Mouse (Mus musculus) hindbrain, postnatal 0 days (tissue): Measurements from ENCODE around the gene Brca2. TPM values are rescaled to one million over a fixed set of nuclear protein-coding genes. Genes with fewer than 3 reads are reported as not detected.
A peak's percentile ranks its signal among the peaks of the same experiment; 100 is the strongest.
"Not testable (repeated sequence)": the region's sequence is repeated elsewhere in the genome, so short reads cannot be mapped to it uniquely, and the experiment has no call there.

ENCODE experiments used
- ATAC-seq: fragments of 200-750 bp; cut with Nextera tagmentation; 2 replicates; pipeline ENCODE4 v1.8.0; 2017; ENCODE audit warnings: mild to moderate bottlenecking, moderate TSS enrichment, moderate library complexity
- DNase-seq: peaks from one replicate; pipeline ENCODE4 v3.0.0-alpha.2; 2015; ENCODE audit warnings: low spot score
- H3K27ac ChIP-seq: fragments of 300-500 bp; sonication (generic); 2 replicates; pipeline ENCODE4 v1.5.1; 2014; ENCODE audit warnings: mild to moderate bottlenecking
- H3K27me3 ChIP-seq: fragments of 300-500 bp; sonication (generic); 2 replicates; pipeline ENCODE4 v1.6.1; 2014; ENCODE audit warnings: low read length, mixed read lengths; ENCODE audit not compliant: insufficient read depth
- H3K36me3 ChIP-seq: fragments of 300-500 bp; sonication (generic); 2 replicates; pipeline ENCODE4 v1.6.1; 2014; ENCODE audit warnings: low read length, mixed read lengths; ENCODE audit not compliant: insufficient read depth
- H3K4me1 ChIP-seq: fragments of 300-500 bp; sonication (generic); 2 replicates; pipeline ENCODE4 v1.6.1; 2014; ENCODE audit warnings: antibody characterized with exemption, low read length, mixed read lengths; ENCODE audit not compliant: insufficient read depth
- H3K4me2 ChIP-seq: fragments of 300-500 bp; sonication (generic); 2 replicates; pipeline ENCODE4 v1.6.1; 2014; ENCODE audit warnings: low read depth, mild to moderate bottlenecking, low read length, moderate library complexity, mixed read lengths
- H3K4me3 ChIP-seq: fragments of 300-500 bp; sonication (generic); 2 replicates; pipeline ENCODE4 v1.5.1; 2014; ENCODE audit warnings: low read length
- H3K9ac ChIP-seq: fragments of 300-500 bp; sonication (generic); replicated peaks from 2 replicates; pipeline ENCODE4 v1.6.1; 2014; ENCODE audit warnings: mild to moderate bottlenecking, low read length, moderate library complexity, mixed read lengths
- H3K9me3 ChIP-seq: fragments of 300-500 bp; sonication (generic); 2 replicates; pipeline ENCODE4 v1.6.1; 2016; ENCODE audit warnings: low read length, mixed read lengths
- CTCF ChIP-seq: IDR thresholded peaks from 2 replicates; pipeline ENCODE4 v1.5.1; 2016; ENCODE audit warnings: antibody characterized with exemption, control low read depth, low read depth
- WGBS: fragments of 180-500 bp; shearing (Covaris S2); extraction: QIAGEN DNeasy Blood & Tissue Kit; methylation state at CpG from one replicate; pipeline ENCODE4 v1.1.7; 2014; 5-methylcytosine and 5-hydroxymethylcytosine counted together
- polyA plus RNA-seq: library from polyadenylated mRNA; unstranded; fragments of >200 nt; fragmentation: Nextera tagmentation; extraction: Ambion mirVana; gene quantifications from 2 replicates; pipeline ENCODE4 v1.2.1, GENCODE M21; 2015
- total RNA-seq: library from RNA; depleted of rRNA; stranded (reverse); fragments of >200 nt; gene quantifications from 2 replicates; pipeline ENCODE4 v1.2.3, GENCODE M21; 2014; rRNA removed

Gene Brca2
- total RNA-seq: 4.8 and 29.4 TPM in 2 replicates
- 14.5 and 18.9 TPM in 2 replicates for polyA plus RNA-seq

- H3K27me3 ChIP-seq: no peaks in the 10 kb centered on the region
- no peaks in the 10 kb centered on the region for H3K36me3 ChIP-seq
- peaks cover 9% of the 10 kb centered on the region; the same call in 1 of the 2 replicates for H3K4me1 ChIP-seq
- 5% methylated on average over 63 of the region's 63 CpGs for WGBS
- H3K9me3 ChIP-seq: no peaks in the 10 kb centered on the region
- H3K4me2 ChIP-seq: peak within 1 kb of the TSS; percentile 69
- H3K9ac ChIP-seq: peak within 1 kb of the TSS; percentile 78
- DNase-seq (peak; percentile 96), ATAC-seq (peak; percentile 96)
- H3K27ac ChIP-seq: peak within 1 kb of the TSS; percentile 76
- peak within 1 kb of the TSS; percentile 74 for H3K4me3 ChIP-seq
- no peak for TF ChIP-seq CTCF
Measured at GRCm38 (mm10) chr5:150521937-150522866, at the start of gene Brca2. TSS of gene Brca2 (plus strand) at chr5:150522630.

GRCm38 (mm10) chr5:150477364-150477763 is 45.1 kb upstream of the Brca2 start:
- ATAC-seq (no peak), DNase-seq (no peak)
- no peak for TF ChIP-seq CTCF
- Histone ChIP-seq H3K9ac (no peak overlapping the region), H3K27ac (no peak overlapping the region), H3K27me3 (no peaks in the 10 kb centered on the region), H3K4me2 (no peak overlapping the region), H3K4me1 (no peaks in the 10 kb centered on the region), H3K9me3 (no peaks in the 10 kb centered on the region), H3K36me3 (peaks cover 35% of the 10 kb centered on the region), H3K4me3 (no peak overlapping the region)
- WGBS: 71% methylated on average over 4 of the region's 4 CpGs

- H3K9me3 ChIP-seq: no peaks in the 10 kb centered on the region
- DNase-seq (no peak), ATAC-seq (no peak)
- 73% methylated on average over 4 of the region's 4 CpGs for WGBS
- H3K4me1 ChIP-seq: no peaks in the 10 kb centered on the region
- no peaks in the 10 kb centered on the region for H3K27me3 ChIP-seq
- H3K9ac ChIP-seq: no peak overlapping the region
- H3K36me3 ChIP-seq: peaks cover 35% of the 10 kb centered on the region
- no peak overlapping the region for H3K27ac ChIP-seq
- no peak overlapping the region for H3K4me2 ChIP-seq
- H3K4me3 ChIP-seq: no peak overlapping the region
- TF ChIP-seq CTCF: no peak
Measured at GRCm38 (mm10) chr5:150478612-150479011, 43.8 kb upstream of the Brca2 start.

- peak; percentile 71 for TF ChIP-seq CTCF
- H3K4me3 ChIP-seq: no peak overlapping the region
- no peak overlapping the region for H3K4me2 ChIP-seq
- no peak for ATAC-seq
- WGBS: 74% methylated on average over 3 of the region's 3 CpGs
- no peak overlapping the region for H3K27ac ChIP-seq
- no peaks in the 10 kb centered on the region for H3K4me1 ChIP-seq
- peak; percentile 58 for DNase-seq
- peaks cover 28% of the 10 kb centered on the region for H3K36me3 ChIP-seq
- no peaks in the 10 kb centered on the region for H3K27me3 ChIP-seq
- no peaks in the 10 kb centered on the region for H3K9me3 ChIP-seq
- no peak overlapping the region for H3K9ac ChIP-seq
Measured at GRCm38 (mm10) chr5:150485198-150485597, 37.2 kb upstream of the Brca2 start.

- H3K4me2 ChIP-seq: no peak overlapping the region
- 82% methylated on average over 3 of the region's 3 CpGs for WGBS
- peaks cover 7% of the 10 kb centered on the region for H3K36me3 ChIP-seq
- DNase-seq (no peak), ATAC-seq (no peak)
- H3K27ac ChIP-seq: no peak overlapping the region
- no peaks in the 10 kb centered on the region for H3K4me1 ChIP-seq
- TF ChIP-seq CTCF: no peak
- H3K9me3 ChIP-seq: no peaks in the 10 kb centered on the region
- no peak overlapping the region for H3K9ac ChIP-seq
- no peaks in the 10 kb centered on the region for H3K27me3 ChIP-seq
- H3K4me3 ChIP-seq: no peak overlapping the region
Measured at GRCm38 (mm10) chr5:150490285-150490684, 32.1 kb upstream of the Brca2 start.

- H3K9ac ChIP-seq: no peak overlapping the region
- H3K27me3 ChIP-seq: no peaks in the 10 kb centered on the region
- TF ChIP-seq CTCF: no peak
- H3K4me2 ChIP-seq: no peak overlapping the region
- no peak for ATAC-seq
- no peaks in the 10 kb centered on the region for H3K9me3 ChIP-seq
- WGBS: 80% methylated on average over 8 of the region's 8 CpGs
- H3K36me3 ChIP-seq: peaks cover 12% of the 10 kb centered on the region
- no peak overlapping the region for H3K27ac ChIP-seq
- no peaks in the 10 kb centered on the region for H3K4me1 ChIP-seq
- H3K4me3 ChIP-seq: no peak overlapping the region
- no peak for DNase-seq
Measured at GRCm38 (mm10) chr5:150490821-150491220, 31.6 kb upstream of the Brca2 start.

GRCm38 (mm10) chr5:150491573-150492173 is 30.8 kb upstream of the Brca2 start:
- not testable (repeated sequence) for H3K27me3 ChIP-seq, H3K9ac ChIP-seq, H3K4me2 ChIP-seq, H3K27ac ChIP-seq, H3K4me3 ChIP-seq, ATAC-seq, H3K9me3 ChIP-seq, DNase-seq, H3K4me1 ChIP-seq
- WGBS: 93% methylated on average over 4 of the region's 4 CpGs
- peaks cover 18% of the 10 kb centered on the region for H3K36me3 ChIP-seq
